Comparison of ENCODE assay signal across 9 mouse cellular contexts in genomic region chr3:138063731-138064329, GRCm38 (mm10). TPM values are rescaled to one million over a fixed set of nuclear protein-coding genes. Genes with fewer than 3 reads are reported as not detected.
DNase-seq lines count a peak whose midpoint lies in the region; ATAC-seq and TF ChIP-seq lines count a peak whose summit lies in the region.
"Had no signal": no experiment of that assay in that cellular context is flagged by ENCODE, and none has a peak within 500 bp of the region (broad histone marks: within the 10 kb centered on the region; RNA-seq: fewer than 3 reads in every experiment).

No protein-coding gene starts in this region.

- peak; percentile 62; the same call in 1 of the 2 replicates for ATAC-seq in embryonic facial prominence, embryonic 13.5 days (ENCODE audit: insufficient number of reproducible peaks, insufficient read depth, low FRiP score, low TSS enrichment, low read depth)
- no peak for ATAC-seq in midbrain, postnatal 0 days (ENCODE audit: low FRiP score)

- TF ChIP-seq CTCF in layer of hippocampus, adult 2 months (conservative IDR thresholded peaks at IDR 0.05): no peak
- no peak for TF ChIP-seq CTCF in midbrain, postnatal 0 days (IDR thresholded peaks at IDR 0.05)

- intact Hi-C loops in heart, postnatal 36 days (cut with DNase I): no loop called here

- H3K4me2 ChIP-seq in embryonic facial prominence, embryonic 13.5 days: peak overlapping the region; percentile 27
- no peak overlapping the region for H3K4me2 ChIP-seq in midbrain, postnatal 0 days (ENCODE audit: low read depth, low read length, poor library complexity, severe bottlenecking)

- H3K4me3 ChIP-seq in layer of hippocampus, adult 2 months: no peak overlapping the region
- H3K4me3 ChIP-seq in embryonic facial prominence, embryonic 13.5 days: no peak overlapping the region
- no peak overlapping the region for H3K4me3 ChIP-seq in midbrain, postnatal 0 days (ENCODE audit: low read depth, low read length)

- 42% methylated on average over 14 of the region's 14 CpGs for WGBS in embryonic facial prominence, embryonic 13.5 days
- 56% methylated on average over 14 of the region's 14 CpGs for WGBS in midbrain, postnatal 0 days

- no peaks in the 10 kb centered on the region for H3K27me3 ChIP-seq in embryonic facial prominence, embryonic 13.5 days
- no peaks in the 10 kb centered on the region for H3K27me3 ChIP-seq in midbrain, postnatal 0 days (ENCODE audit: insufficient read depth, low read length)

- H3K9ac ChIP-seq in embryonic facial prominence, embryonic 13.5 days: no peak overlapping the region
- H3K9ac ChIP-seq in midbrain, postnatal 0 days (replicated peaks; ENCODE audit: low read length, poor library complexity, severe bottlenecking): no peak overlapping the region

- no peak for DNase-seq in layer of hippocampus, adult 2 months (ENCODE audit: low spot score in 2 of 2)
- no peak for DNase-seq in layer of hippocampus, postnatal 10 days (ENCODE audit: low spot score in 2 of 2)
- DNase-seq in adrenal gland, adult 18-20 months (ENCODE audit: low spot score in 2 of 2): peak; percentile 50 to 51
- peak; percentile 65 to 71 for DNase-seq in heart, postnatal 36 days
- DNase-seq in midbrain, postnatal 0 days (ENCODE audit: low spot score): peak; percentile 46
- DNase-seq in MN1 (ENCODE audit: low spot score): no peak
- no peak for DNase-seq in layer of hippocampus, postnatal 36 days

- no peaks in the 10 kb centered on the region for H3K9me3 ChIP-seq in embryonic facial prominence, embryonic 13.5 days
- H3K9me3 ChIP-seq in midbrain, postnatal 0 days (ENCODE audit: low read length): no peaks in the 10 kb centered on the region

- no peaks in the 10 kb centered on the region for H3K36me3 ChIP-seq in embryonic facial prominence, embryonic 13.5 days
- no peaks in the 10 kb centered on the region for H3K36me3 ChIP-seq in midbrain, postnatal 0 days (ENCODE audit: insufficient read depth, low read length)

- H3K4me1 ChIP-seq in embryonic facial prominence, embryonic 13.5 days: peaks cover 40% of the 10 kb centered on the region
- no peaks in the 10 kb centered on the region for H3K4me1 ChIP-seq in midbrain, postnatal 0 days (ENCODE audit: insufficient read depth, low read length)

- H3K27ac ChIP-seq in layer of hippocampus, adult 2 months: peak overlapping the region; percentile 91
- H3K27ac ChIP-seq in embryonic facial prominence, embryonic 13.5 days: peak overlapping the region; percentile 87
- H3K27ac ChIP-seq in midbrain, postnatal 0 days (ENCODE audit: low read depth, low read length): no peak overlapping the region

RNA-seq across cellular contexts. Expression of gene 1110002E22Rik, which starts 1.0 kb away (rescaled TPM):
- 1 to 10 TPM; 2.2 to 2.5 TPM for total RNA-seq in layer of hippocampus, adult 2 months (2021)
- 1 to 10 TPM; 1.3 TPM for total RNA-seq in layer of hippocampus, postnatal 10 days (2021)
- under 1 TPM; 0.07 to 0.10 TPM for total RNA-seq in adrenal gland, adult 18-20 months (2021)
- 0.40 and 0.41 TPM in 2 replicates for polyA plus RNA-seq in embryonic facial prominence, embryonic 13.5 days (2015; fragmentation: Nextera tagmentation; extraction: Ambion mirVana)
- 10 to 100 TPM; 52.5 to 58.2 TPM for total RNA-seq in heart, postnatal 36 days (2021)
- 0.11 and 0.24 TPM in 2 replicates for total RNA-seq in midbrain, postnatal 0 days (2014; rRNA removed)
- polyA plus RNA-seq in midbrain, postnatal 0 days (2015; fragmentation: Nextera tagmentation; extraction: Ambion mirVana): 0.04 and 0.05 TPM in 2 replicates
- 1 to 10 TPM; 1.7 to 2.5 TPM for total RNA-seq in layer of hippocampus, postnatal 36 days (2021)

RNA-seq across cellular contexts. Expression of gene Gm5105, which starts 3.4 kb away (rescaled TPM):
- total RNA-seq in layer of hippocampus, adult 2 months (2021): under 1 TPM in 1 of 2 experiments, not detected in 1; 0.22 TPM
- total RNA-seq in layer of hippocampus, postnatal 10 days (2021): under 1 TPM in 1 of 2 experiments, not detected in 1; 0.20 TPM
- total RNA-seq in adrenal gland, adult 18-20 months (2021): not detected
- 0.40 TPM in 1 of 2 replicates, not detected in the other for polyA plus RNA-seq in embryonic facial prominence, embryonic 13.5 days (2015; fragmentation: Nextera tagmentation; extraction: Ambion mirVana)
- total RNA-seq in heart, postnatal 36 days (2021): under 1 TPM; 0.64 to 0.81 TPM
- not detected in 2 replicates for total RNA-seq in midbrain, postnatal 0 days (2014; rRNA removed)
- polyA plus RNA-seq in midbrain, postnatal 0 days (2015; fragmentation: Nextera tagmentation; extraction: Ambion mirVana): 0.11 and 0.12 TPM in 2 replicates
- total RNA-seq in layer of hippocampus, postnatal 36 days (2021): under 1 TPM in 1 of 2 experiments, not detected in 1; 0.30 TPM
- total RNA-seq: hematopoietic stem cell, adult 5-6 weeks had no signal

Comparison
In these comparisons a context has a peak if more than half of its experiments do, and no peak if none do; other contexts are left out.
1. DNase-seq: peak in adrenal gland, adult 18-20 months (2 of 2), heart, postnatal 36 days (2 of 2) and midbrain, postnatal 0 days (single experiment); none in layer of hippocampus, adult 2 months (0 of 2), layer of hippocampus, postnatal 10 days (0 of 2), MN1 (single experiment) and layer of hippocampus, postnatal 36 days (0 of 2).
2. RNA of gene 1110002E22Rik, which starts 1.0 kb away (total RNA-seq): 52.5 to 58.2 TPM in heart, postnatal 36 days; 1.7 to 2.5 TPM in layer of hippocampus, postnatal 36 days, 2.2 to 2.5 TPM in layer of hippocampus, adult 2 months, 1.3 TPM in layer of hippocampus, postnatal 10 days, 0.11 to 0.24 TPM in midbrain, postnatal 0 days and 0.07 to 0.10 TPM in adrenal gland, adult 18-20 months; every median in the first group is over 10 times any median in the second.